Mouse (Mus musculus) midbrain, embryonic 10.5 days (tissue): ENCODE results near the gene Hist2h4. TPM values are rescaled to one million over a fixed set of nuclear protein-coding genes. Genes with fewer than 3 reads are reported as not detected.
"Not testable (repeated sequence)": the region's sequence is repeated elsewhere in the genome, so short reads cannot be mapped to it uniquely, and the experiment has no call there.

ENCODE experiments used
- DNase-seq: peaks from one replicate; pipeline ENCODE4 v3.0.0-alpha.2; 2017; ENCODE audit warnings: low spot score
- H3K27ac ChIP-seq: fragments of 300-500 bp; sonication (generic); replicated peaks from 2 replicates; pipeline ENCODE4 v1.5.1; 2016; ENCODE audit warnings: mild to moderate bottlenecking
- H3K27me3 ChIP-seq: fragments of 300-500 bp; sonication (generic); 2 replicates; pipeline ENCODE4 v1.6.1; 2016; ENCODE audit warnings: low read depth, mild to moderate bottlenecking; ENCODE audit not compliant: poor library complexity, severe bottlenecking
- H3K36me3 ChIP-seq: fragments of 300-500 bp; sonication (generic); 2 replicates; pipeline ENCODE4 v1.6.1; 2016; ENCODE audit warnings: mild to moderate bottlenecking, moderate library complexity
- H3K4me1 ChIP-seq: fragments of 300-500 bp; sonication (generic); 2 replicates; pipeline ENCODE4 v1.6.1; 2016
- H3K4me3 ChIP-seq: fragments of 300-500 bp; sonication (generic); 2 replicates; pipeline ENCODE4 v1.5.1; 2016; ENCODE audit warnings: mild to moderate bottlenecking, moderate library complexity
- H3K9me3 ChIP-seq: fragments of 300-500 bp; sonication (generic); replicated peaks from 2 replicates; pipeline ENCODE4 v1.6.1; 2016; ENCODE audit warnings: mild to moderate bottlenecking
- WGBS: fragments of 180-500 bp; shearing (Covaris S2); methylation state at CpG from one replicate; pipeline ENCODE4 v1.1.7; 2016; 5-methylcytosine and 5-hydroxymethylcytosine counted together
- polyA plus RNA-seq: library from polyadenylated mRNA; unstranded; fragments of >200 nt; fragmentation: Nextera tagmentation; extraction: Ambion mirVana; gene quantifications from 2 replicates; pipeline ENCODE4 v1.2.1, GENCODE M21; 2016

Gene Hist2h4
- 12.2 and 12.6 TPM in 2 replicates for polyA plus RNA-seq

DNA sequence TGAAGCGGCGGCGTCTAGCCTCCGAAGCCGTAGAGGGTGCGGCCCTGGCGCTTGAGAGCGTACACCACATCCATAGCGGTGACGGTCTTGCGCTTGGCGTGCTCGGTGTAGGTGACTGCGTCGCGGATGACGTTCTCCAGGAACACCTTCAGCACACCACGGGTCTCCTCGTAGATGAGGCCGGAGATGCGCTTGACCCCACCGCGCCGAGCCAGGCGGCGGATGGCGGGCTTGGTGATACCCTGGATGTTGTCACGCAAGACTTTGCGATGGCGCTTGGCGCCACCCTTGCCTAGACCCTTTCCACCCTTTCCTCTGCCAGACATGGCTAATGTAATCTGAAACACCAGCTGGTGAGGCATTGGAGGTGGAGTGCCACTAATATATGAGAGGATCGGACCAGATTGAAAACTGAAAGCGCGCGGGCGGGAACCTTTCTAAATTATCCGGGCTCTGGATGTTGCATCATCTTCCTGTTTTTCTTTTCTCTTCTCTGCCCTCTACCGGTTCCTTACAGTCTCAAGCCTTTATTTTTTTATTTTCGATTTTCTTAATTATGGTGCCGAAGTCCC, at the start of gene Hist2h4:
Gene Hist2h4 (minus strand): TSS at position 333 of the 572 bp plus-strand sequence.
- peak within 1 kb of the TSS; percentile 68 for H3K4me3 ChIP-seq
- peaks cover 49% of the 10 kb centered on the region for H3K4me1 ChIP-seq
- H3K9me3 ChIP-seq: no peaks in the 10 kb centered on the region
- peak within 1 kb of the TSS; percentile 96 for H3K27ac ChIP-seq
- peak; percentile 95 for DNase-seq
- H3K36me3 ChIP-seq: no peaks in the 10 kb centered on the region
- H3K27me3 ChIP-seq: no peaks in the 10 kb centered on the region
- under 1% methylated on average over 40 of the region's 40 CpGs for WGBS

GRCm38 (mm10) chr3:96312341-96313098, 49.4 kb upstream of the Hist2h4 start:
- Histone ChIP-seq H3K36me3 (no peaks in the 10 kb centered on the region), H3K4me3 (no peak overlapping the region), H3K27ac (no peak overlapping the region), H3K4me1 (0 out of 2 replicates have a peak, but pooled peaks cover 3% of the 10 kb centered on the region), H3K9me3 (no peaks in the 10 kb centered on the region), H3K27me3 (no peaks in the 10 kb centered on the region)
- DNase-seq: no peak
- 72% methylated on average over 8 of the region's 8 CpGs for WGBS

GRCm38 (mm10) chr3:96309441-96309840, 46.3 kb upstream of the Hist2h4 start:
- Histone ChIP-seq H3K36me3 (no peaks in the 10 kb centered on the region), H3K9me3 (no peaks in the 10 kb centered on the region), H3K4me1 (0 out of 2 replicates have a peak, but pooled peaks cover 3% of the 10 kb centered on the region), H3K27me3 (no peaks in the 10 kb centered on the region), H3K27ac (no peak overlapping the region), H3K4me3 (no peak overlapping the region)
- DNase-seq: no peak
- 70% methylated on average over 3 of the region's 3 CpGs for WGBS

- H3K4me3 ChIP-seq: no peak overlapping the region
- H3K4me1 ChIP-seq: no peaks in the 10 kb centered on the region
- H3K27ac ChIP-seq: no peak overlapping the region
- no peaks in the 10 kb centered on the region for H3K36me3 ChIP-seq
- no peaks in the 10 kb centered on the region for H3K9me3 ChIP-seq
- no peaks in the 10 kb centered on the region for H3K27me3 ChIP-seq
- 89% methylated on average over 9 of the region's 9 CpGs for WGBS
- DNase-seq: no peak
Observed at GRCm38 (mm10) chr3:96306506-96306905, 43.4 kb upstream of the Hist2h4 start.

GRCm38 (mm10) chr3:96302076-96302475, 39.0 kb upstream of the Hist2h4 start:
- no peak for DNase-seq
- Histone ChIP-seq H3K27me3 (no peaks in the 10 kb centered on the region), H3K9me3 (no peaks in the 10 kb centered on the region), H3K27ac (no peak overlapping the region), H3K36me3 (no peaks in the 10 kb centered on the region), H3K4me3 (no peak overlapping the region), H3K4me1 (no peaks in the 10 kb centered on the region)
- WGBS: 89% methylated on average over 5 of the region's 5 CpGs

DNA sequence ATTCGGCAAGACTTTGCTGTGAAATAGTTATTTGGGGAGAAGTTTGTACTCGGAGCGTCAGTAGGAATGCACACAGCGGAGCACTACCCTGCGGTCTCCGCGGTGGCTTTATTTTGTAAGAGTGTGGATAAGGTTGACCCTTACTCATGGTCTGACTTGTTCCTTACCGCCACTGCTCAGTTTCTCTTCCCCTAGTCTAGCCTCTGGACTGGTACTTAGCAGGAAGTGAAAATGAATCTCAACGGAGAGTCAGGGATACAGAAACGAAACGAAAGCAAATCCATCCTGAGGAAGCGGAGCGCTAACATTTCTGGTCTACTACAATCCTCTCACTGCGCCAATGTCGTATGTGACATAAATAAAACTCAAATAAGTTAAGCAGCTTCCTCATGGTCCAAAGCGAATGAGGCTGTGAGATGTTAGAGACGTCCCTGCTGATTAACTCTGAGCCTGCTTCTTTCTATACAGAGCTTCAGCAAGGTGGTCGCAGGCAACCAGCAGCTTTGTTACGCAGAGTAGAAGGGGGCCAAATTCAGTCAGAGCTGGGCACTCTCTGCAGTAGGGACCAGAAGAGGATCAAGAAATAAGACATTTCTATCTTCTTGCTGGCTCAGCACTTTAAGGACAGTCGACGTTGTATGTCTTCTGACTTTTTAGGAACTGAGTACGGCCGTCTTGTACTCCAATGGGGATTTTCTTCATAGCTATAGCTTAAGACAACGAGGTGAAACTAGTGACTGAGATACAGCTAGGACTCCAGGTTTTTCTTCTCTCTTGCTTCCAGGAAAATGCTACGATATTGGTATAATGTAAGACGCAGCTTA, 37.8 kb upstream of the Hist2h4 start:
- Histone ChIP-seq H3K4me1 (no peaks in the 10 kb centered on the region), H3K27me3 (no peaks in the 10 kb centered on the region), H3K36me3 (no peaks in the 10 kb centered on the region), H3K27ac (no peak overlapping the region), H3K4me3 (no peak overlapping the region), H3K9me3 (no peaks in the 10 kb centered on the region)
- DNase-seq: no peak
- WGBS: 75% methylated on average over 26 of the region's 26 CpGs

DNA sequence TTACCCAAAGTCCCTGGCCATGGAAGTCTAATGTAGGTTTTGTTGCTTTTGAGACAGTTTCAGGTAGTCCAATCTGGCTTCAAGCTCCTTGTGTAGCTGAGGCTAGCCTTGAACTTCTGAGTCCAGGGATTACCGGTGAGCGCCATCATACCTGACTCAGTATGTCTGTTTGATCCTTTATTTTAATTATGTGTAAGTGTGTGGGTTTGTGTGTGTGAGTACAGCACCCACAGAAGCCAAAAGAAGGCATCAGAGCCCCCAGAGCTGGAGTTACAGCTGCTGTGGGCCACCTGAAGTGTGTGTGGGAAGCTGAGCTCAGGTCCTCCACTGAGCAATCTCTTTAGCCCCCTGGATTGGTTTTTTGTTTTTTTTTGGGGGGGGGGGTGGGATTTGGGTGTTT, 36.5 kb upstream of the Hist2h4 start:
- WGBS: 97% methylated on average over 2 of the region's 2 CpGs
- H3K4me1 ChIP-seq: no peaks in the 10 kb centered on the region
- no peaks in the 10 kb centered on the region for H3K27me3 ChIP-seq
- no peaks in the 10 kb centered on the region for H3K36me3 ChIP-seq
- DNase-seq: no peak
- H3K9me3 ChIP-seq: no peaks in the 10 kb centered on the region
- H3K4me3 ChIP-seq: no peak overlapping the region
- H3K27ac ChIP-seq: no peak overlapping the region

- Histone ChIP-seq H3K36me3 (no peaks in the 10 kb centered on the region), H3K4me3 (no peak overlapping the region), H3K4me1 (no peaks in the 10 kb centered on the region), H3K27me3 (no peaks in the 10 kb centered on the region), H3K9me3 (no peaks in the 10 kb centered on the region), H3K27ac (no peak overlapping the region)
- 92% methylated on average over 4 of the region's 4 CpGs for WGBS
- no peak for DNase-seq
Observed at GRCm38 (mm10) chr3:96298360-96298759, 35.2 kb upstream of the Hist2h4 start.

- WGBS: 86% methylated on average over 4 of the region's 4 CpGs
- Histone ChIP-seq H3K4me3 (no peak within 1 kb of the TSS), H3K4me1 (no peaks in the 10 kb centered on the region), H3K27me3 (no peaks in the 10 kb centered on the region), H3K9me3 (no peaks in the 10 kb centered on the region), H3K36me3 (no peaks in the 10 kb centered on the region), H3K27ac (no peak within 1 kb of the TSS)
- no peak for DNase-seq
Observed at GRCm38 (mm10) chr3:96293787-96294186, 30.7 kb upstream of the Hist2h4 start, which contains the start of gene Fcgr1. TSS of gene Fcgr1 (minus strand) at chr3:96293969.

- Histone ChIP-seq H3K27ac (no peak overlapping the region), H3K27me3 (no peaks in the 10 kb centered on the region), H3K4me1 (no peaks in the 10 kb centered on the region), H3K9me3 (no peaks in the 10 kb centered on the region), H3K4me3 (no peak overlapping the region), H3K36me3 (no peaks in the 10 kb centered on the region)
- 54% methylated on average over 5 of the region's 5 CpGs for WGBS
- no peak for DNase-seq
Observed at GRCm38 (mm10) chr3:96293368-96293767, 30.3 kb upstream of the Hist2h4 start.

- Histone ChIP-seq H3K27ac (no peak overlapping the region), H3K27me3 (no peaks in the 10 kb centered on the region), H3K4me3 (no peak overlapping the region), H3K4me1 (no peaks in the 10 kb centered on the region), H3K9me3 (no peaks in the 10 kb centered on the region), H3K36me3 (no peaks in the 10 kb centered on the region)
- no peak for DNase-seq
- 68% methylated on average over 6 of the region's 6 CpGs for WGBS
Observed at GRCm38 (mm10) chr3:96292641-96293040, 29.5 kb upstream of the Hist2h4 start.

GRCm38 (mm10) chr3:96290727-96291126, 27.6 kb upstream of the Hist2h4 start:
- not testable (repeated sequence) for H3K27me3 ChIP-seq, H3K4me3 ChIP-seq, DNase-seq, H3K36me3 ChIP-seq, H3K27ac ChIP-seq, H3K9me3 ChIP-seq, H3K4me1 ChIP-seq
- WGBS: 93% methylated on average over 3 of the region's 3 CpGs
